In genomic region chr14:123272121-123272520, GRCm38 (mm10) we compare ENCODE assay signal across 12 mouse cellular contexts.
DNase-seq lines count a peak whose midpoint lies in the region; ATAC-seq and TF ChIP-seq lines count a peak whose summit lies in the region.
"Had no signal": no experiment of that assay in that cellular context is flagged by ENCODE, and none has a peak within 500 bp of the region (broad histone marks: within the 10 kb centered on the region; RNA-seq: fewer than 3 reads in every experiment).

No protein-coding gene starts in this region.

- peak; percentile 41 for DNase-seq in limb, embryonic 14.5 days (ENCODE audit: low spot score)
- no peak for DNase-seq in limb, embryonic 10.5 days (ENCODE audit: low spot score)
- peak; percentile 1 for DNase-seq in Muller cell, postnatal 12 days (ENCODE audit: inconsistent ontology term)
- peak; percentile 35 for DNase-seq in forebrain, postnatal 0 days
- no peak for DNase-seq in thymus, adult 2 months
- no peak for DNase-seq in ovary, postnatal 14 days (ENCODE audit: low spot score)
- DNase-seq: heart, adult 11 months; heart, postnatal 36 days; liver, embryonic 13.5 days had no signal

- no peak overlapping the region for H3K4me2 ChIP-seq in forebrain, embryonic 13.5 days
- no peak overlapping the region for H3K4me2 ChIP-seq in forebrain, embryonic 12.5 days
- no peak overlapping the region for H3K4me2 ChIP-seq in limb, embryonic 14.5 days (replicated peaks; ENCODE audit: low read depth, low read length, severe bottlenecking)
- H3K4me2 ChIP-seq in forebrain, postnatal 0 days (ENCODE audit: low read depth) = no peak overlapping the region
- H3K4me2 ChIP-seq: liver, embryonic 13.5 days had no signal

- ATAC-seq in forebrain, embryonic 13.5 days = 0 out of 2 replicates have a peak, but pooled peaks have one; percentile 58
- ATAC-seq in forebrain, embryonic 12.5 days (ENCODE audit: low FRiP score) = no peak
- no peak for ATAC-seq in limb, embryonic 14.5 days (ENCODE audit: low FRiP score, low read depth)
- peak; percentile 69; the same call in 1 of the 2 replicates for ATAC-seq in forebrain, postnatal 0 days

- H3K27ac ChIP-seq in forebrain, embryonic 13.5 days = no peak overlapping the region
- no peak overlapping the region for H3K27ac ChIP-seq in forebrain, embryonic 12.5 days
- no peak overlapping the region for H3K27ac ChIP-seq in limb, embryonic 14.5 days (replicated peaks; ENCODE audit: low read depth, low read length)
- H3K27ac ChIP-seq in limb, embryonic 10.5 days = no peak overlapping the region
- no peak overlapping the region for H3K27ac ChIP-seq in forebrain, postnatal 0 days (ENCODE audit: low read depth, low read length)
- H3K27ac ChIP-seq in thymus, adult 2 months (ENCODE audit: control insufficient read depth, insufficient read depth, low read length) = no peak overlapping the region
- H3K27ac ChIP-seq: liver, embryonic 13.5 days; macrophage had no signal

- no peaks in the 10 kb centered on the region for H3K27me3 ChIP-seq in forebrain, embryonic 13.5 days
- no peaks in the 10 kb centered on the region for H3K27me3 ChIP-seq in forebrain, embryonic 12.5 days
- no peaks in the 10 kb centered on the region for H3K27me3 ChIP-seq in limb, embryonic 14.5 days (ENCODE audit: control insufficient read depth, insufficient read depth, low read length)
- no peaks in the 10 kb centered on the region for H3K27me3 ChIP-seq in limb, embryonic 10.5 days (ENCODE audit: low read depth, poor library complexity, severe bottlenecking)
- no peaks in the 10 kb centered on the region for H3K27me3 ChIP-seq in forebrain, postnatal 0 days (ENCODE audit: insufficient read depth, low read length)
- no peaks in the 10 kb centered on the region for H3K27me3 ChIP-seq in thymus, adult 2 months (ENCODE audit: control insufficient read depth, insufficient read depth, low read length)
- H3K27me3 ChIP-seq: liver, embryonic 13.5 days had no signal

- no peak for TF ChIP-seq POLR2A in limb, embryonic 14.5 days (IDR thresholded peaks at IDR 0.05; ENCODE audit: borderline replicate concordance, extremely low read depth, insufficient read depth, insufficient read length)
- no peak for TF ChIP-seq POLR2A in thymus, adult 2 months (IDR thresholded peaks at IDR 0.05; ENCODE audit: control insufficient read depth, extremely low read depth, insufficient read depth, low read length, poor library complexity)

- H3K4me1 ChIP-seq in forebrain, embryonic 13.5 days = no peaks in the 10 kb centered on the region
- no peaks in the 10 kb centered on the region for H3K4me1 ChIP-seq in forebrain, embryonic 12.5 days
- H3K4me1 ChIP-seq in limb, embryonic 14.5 days (ENCODE audit: control insufficient read depth, insufficient read depth, low read length) = no peaks in the 10 kb centered on the region
- H3K4me1 ChIP-seq in limb, embryonic 10.5 days = no peaks in the 10 kb centered on the region
- no peaks in the 10 kb centered on the region for H3K4me1 ChIP-seq in forebrain, postnatal 0 days (ENCODE audit: insufficient read depth)
- H3K4me1 ChIP-seq in thymus, adult 2 months (replicated peaks; ENCODE audit: control insufficient read depth, insufficient read depth, low read length) = no peaks in the 10 kb centered on the region
- H3K4me1 ChIP-seq: liver, embryonic 13.5 days had no signal

- no peak overlapping the region for H3K4me3 ChIP-seq in forebrain, embryonic 13.5 days
- no peak overlapping the region for H3K4me3 ChIP-seq in forebrain, embryonic 12.5 days (replicated peaks)
- H3K4me3 ChIP-seq in limb, embryonic 14.5 days (replicated peaks; ENCODE audit: low read length) = no peak overlapping the region
- H3K4me3 ChIP-seq in limb, embryonic 10.5 days = no peak overlapping the region
- H3K4me3 ChIP-seq in forebrain, postnatal 0 days (ENCODE audit: low read depth, low read length) = no peak overlapping the region
- H3K4me3 ChIP-seq in thymus, adult 2 months (ENCODE audit: control insufficient read depth, insufficient read depth, low read length) = no peak overlapping the region
- H3K4me3 ChIP-seq: liver, embryonic 13.5 days had no signal

- WGBS in forebrain, embryonic 13.5 days = 70% methylated on average over 2 of the region's 2 CpGs
- 84% methylated on average over 2 of the region's 2 CpGs for WGBS in forebrain, embryonic 12.5 days
- WGBS in limb, embryonic 14.5 days = 63% methylated on average over 2 of the region's 2 CpGs
- 68% methylated on average over 2 of the region's 2 CpGs for WGBS in limb, embryonic 10.5 days
- 52% methylated on average over 2 of the region's 2 CpGs for WGBS in forebrain, postnatal 0 days
- 51% methylated on average over 2 of the region's 2 CpGs for WGBS in thymus, adult 2 months

- no peaks in the 10 kb centered on the region for H3K9me3 ChIP-seq in forebrain, embryonic 13.5 days (replicated peaks)
- no peaks in the 10 kb centered on the region for H3K9me3 ChIP-seq in forebrain, embryonic 12.5 days
- no peaks in the 10 kb centered on the region for H3K9me3 ChIP-seq in limb, embryonic 14.5 days (ENCODE audit: control insufficient read depth, low read length)
- H3K9me3 ChIP-seq in limb, embryonic 10.5 days (replicated peaks) = no peaks in the 10 kb centered on the region
- H3K9me3 ChIP-seq in forebrain, postnatal 0 days (ENCODE audit: low read length) = no peaks in the 10 kb centered on the region
- H3K9me3 ChIP-seq: liver, embryonic 13.5 days had no signal

- H3K9ac ChIP-seq in forebrain, embryonic 13.5 days = no peak overlapping the region
- H3K9ac ChIP-seq in forebrain, embryonic 12.5 days = no peak overlapping the region
- no peak overlapping the region for H3K9ac ChIP-seq in limb, embryonic 14.5 days (ENCODE audit: low read depth, low read length, severe bottlenecking)
- H3K9ac ChIP-seq in forebrain, postnatal 0 days = no peak overlapping the region
- H3K9ac ChIP-seq: liver, embryonic 13.5 days had no signal

- H3K36me3 ChIP-seq in forebrain, embryonic 13.5 days (ENCODE audit: poor library complexity, severe bottlenecking) = no peaks in the 10 kb centered on the region
- no peaks in the 10 kb centered on the region for H3K36me3 ChIP-seq in forebrain, embryonic 12.5 days (replicated peaks)
- H3K36me3 ChIP-seq in limb, embryonic 14.5 days (ENCODE audit: control insufficient read depth, insufficient read depth, low read length) = no peaks in the 10 kb centered on the region
- H3K36me3 ChIP-seq in limb, embryonic 10.5 days = no peaks in the 10 kb centered on the region
- H3K36me3 ChIP-seq in forebrain, postnatal 0 days (ENCODE audit: insufficient read depth) = no peaks in the 10 kb centered on the region
- no peaks in the 10 kb centered on the region for H3K36me3 ChIP-seq in thymus, adult 2 months (ENCODE audit: control insufficient read depth, insufficient read depth, low read length)
- H3K36me3 ChIP-seq: liver, embryonic 13.5 days had no signal

- TF ChIP-seq CTCF in forebrain, postnatal 0 days (IDR thresholded peaks at IDR 0.05; ENCODE audit: low read depth) = peak; percentile 65
- TF ChIP-seq CTCF in thymus, adult 2 months (IDR thresholded peaks at IDR 0.05; ENCODE audit: borderline replicate concordance, control insufficient read depth, extremely low read depth, insufficient read depth, low read length, poor library complexity) = no peak

Comparison
In these comparisons a context has a peak if more than half of its experiments do, and no peak if none do; other contexts are left out.
1. ATAC-seq: peak in forebrain, embryonic 13.5 days (single experiment) and forebrain, postnatal 0 days (single experiment); none in forebrain, embryonic 12.5 days (single experiment) and limb, embryonic 14.5 days (single experiment).
2. DNase-seq: peak in limb, embryonic 14.5 days (single experiment), Muller cell, postnatal 12 days (single experiment) and forebrain, postnatal 0 days (single experiment); none in limb, embryonic 10.5 days (single experiment), thymus, adult 2 months (single experiment) and ovary, postnatal 14 days (single experiment).